Mouse (Mus musculus) kidney, postnatal 4 days (tissue): Measurements from ENCODE around the gene Polr2f.

Experiments
- DNase-seq, 2 experiments: peaks; one replicate each; pipeline ENCODE4 v3.0.0; 2021; ENCODE audit warnings: mixed read lengths in 2 of 2

Polr2f gene

GRCm38 (mm10) chr15:79140866-79141565 is at the start of gene Polr2f, which contains the start of gene 1700088E04Rik:
Polr2f (plus strand) TSS chr15:79141009.
1700088E04Rik (minus strand) TSS chr15:79141253.
- peak; percentile 97 for DNase-seq

GRCm38 (mm10) chr15:79092284-79092683 is 48.5 kb upstream of the Polr2f start:
- DNase-seq: no peak

- peak; percentile 62 to 70 for DNase-seq
These were observed 47.5 kb upstream of the Polr2f start for GRCm38 (mm10) chr15:79093083-79093839.

GRCm38 (mm10) chr15:79095483-79095882 is 45.3 kb upstream of the Polr2f start:
- DNase-seq: no peak

GRCm38 (mm10) chr15:79096556-79096955 is 44.3 kb upstream of the Polr2f start:
- peak; percentile 41 to 48 for DNase-seq

GRCm38 (mm10) chr15:79097135-79097534 is 43.7 kb upstream of the Polr2f start:
- DNase-seq: peak in 1 of 2 experiments; percentile 14

- DNase-seq: peak; percentile 67 to 80
These were observed 43.2 kb upstream of the Polr2f start for GRCm38 (mm10) chr15:79097611-79098025.

- peak; percentile 27 to 47 for DNase-seq
These were observed 42.6 kb upstream of the Polr2f start for GRCm38 (mm10) chr15:79098220-79098619.

GRCm38 (mm10) chr15:79098868-79099267 is 41.9 kb upstream of the Polr2f start:
- DNase-seq: peak; percentile 47 to 64

GRCm38 (mm10) chr15:79099456-79099855 is 41.4 kb upstream of the Polr2f start:
- DNase-seq: peak; percentile 19 to 42

GRCm38 (mm10) chr15:79100391-79100790 is 40.4 kb upstream of the Polr2f start:
- no peak for DNase-seq

- no peak for DNase-seq
These were observed 39.3 kb upstream of the Polr2f start for GRCm38 (mm10) chr15:79101531-79101930.

- DNase-seq: no peak
These were observed 37.5 kb upstream of the Polr2f start for GRCm38 (mm10) chr15:79103264-79103663.

- no peak for DNase-seq
These were observed 35.0 kb upstream of the Polr2f start for GRCm38 (mm10) chr15:79105804-79106203.

- no peak for DNase-seq
These were observed 32.8 kb upstream of the Polr2f start for GRCm38 (mm10) chr15:79107966-79108365.

- peak; percentile 76 to 86 for DNase-seq
These were observed 32.1 kb upstream of the Polr2f start, which contains the start of gene Micall1 for GRCm38 (mm10) chr15:79108421-79109320. Micall1 (plus strand) TSS chr15:79108898.

GRCm38 (mm10) chr15:79109321-79109934 is 31.4 kb upstream of the Polr2f start:
- no peak for DNase-seq

GRCm38 (mm10) chr15:79110031-79110430 is 30.8 kb upstream of the Polr2f start:
- DNase-seq: no peak

- DNase-seq: no peak
These were observed 30.3 kb upstream of the Polr2f start for GRCm38 (mm10) chr15:79110528-79110927.

- DNase-seq: peak in 1 of 2 experiments; percentile 54
These were observed 29.0 kb upstream of the Polr2f start for GRCm38 (mm10) chr15:79111774-79112173.

- DNase-seq: peak in 1 of 2 experiments; percentile 50
These were observed 25.5 kb upstream of the Polr2f start for GRCm38 (mm10) chr15:79115276-79115675.

GRCm38 (mm10) chr15:79119491-79119890 is 21.3 kb upstream of the Polr2f start:
- no peak for DNase-seq
